Mouse (Mus musculus) cerebral cortex, adult 2 months (tissue): ENCODE data around the gene Itprip.

Experiments
- WGBS: fragments of 180-500 bp; shearing (Covaris S2); methylation state at CpG from one replicate; pipeline ENCODE4 v1.1.7; 2018; 5-methylcytosine and 5-hydroxymethylcytosine counted together

Gene Itprip

DNA sequence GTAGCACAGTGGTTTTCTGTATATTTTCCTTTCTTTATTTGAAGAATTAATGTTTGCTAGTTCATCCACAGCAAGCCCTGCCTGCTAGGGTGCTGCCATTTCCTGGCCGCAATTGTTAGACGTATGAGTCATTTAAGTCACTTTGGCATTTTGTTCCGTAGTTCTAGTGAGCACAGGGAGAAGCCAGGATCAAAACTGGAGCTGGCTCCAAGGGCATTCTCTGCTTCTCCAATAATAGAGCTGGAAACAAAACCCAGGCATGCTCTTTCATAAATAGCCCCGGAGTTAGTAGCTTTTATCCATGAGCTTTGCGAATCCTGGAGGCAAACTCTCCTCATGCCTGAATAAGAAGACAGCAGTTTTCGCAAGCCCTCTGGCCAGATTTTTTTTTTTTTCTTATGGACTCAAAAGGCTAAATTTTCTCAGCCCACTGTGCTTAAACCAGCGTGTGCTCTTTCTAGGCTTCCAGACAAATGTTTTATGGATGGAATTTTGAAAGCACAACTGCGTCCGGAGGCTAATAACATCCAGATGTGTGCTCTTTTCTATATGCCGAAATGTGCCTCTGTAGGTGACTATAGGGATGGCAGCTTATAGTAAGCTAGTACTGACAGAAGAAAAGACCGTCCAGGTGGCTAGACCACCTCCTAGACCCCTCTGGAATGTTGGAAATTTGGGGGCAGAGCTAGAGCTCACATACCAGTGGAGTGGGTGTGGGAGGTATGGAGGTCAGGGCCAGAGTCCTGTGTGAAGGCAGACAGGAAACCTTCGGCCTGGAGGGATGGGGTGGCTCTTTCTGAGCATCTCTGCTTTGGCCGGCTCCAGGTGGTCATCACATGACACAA is 64.9 kb downstream of the Itprip start:
- 8% methylated on average over 13 of the region's 13 CpGs for WGBS

DNA sequence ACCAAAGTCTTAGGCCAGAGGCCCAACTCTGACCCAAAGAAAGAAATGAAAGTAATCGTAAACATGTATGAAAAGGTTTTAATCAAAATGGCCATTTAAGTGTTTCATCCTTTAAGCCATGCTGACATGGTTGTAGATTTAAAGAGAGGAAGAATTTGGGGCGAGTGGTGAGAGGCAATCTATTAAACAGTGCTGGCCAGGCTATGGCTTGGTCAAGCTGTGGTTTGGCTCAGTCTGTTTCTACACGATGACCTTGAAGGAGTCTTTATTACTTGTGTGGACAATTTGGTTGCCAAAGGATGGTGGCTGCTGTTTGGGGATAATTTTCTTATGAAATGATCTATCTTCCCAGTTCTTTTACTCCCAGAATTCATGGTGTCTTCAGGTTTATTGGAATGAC is 66.0 kb downstream of the Itprip start:
- 95% methylated on average over 3 of the region's 3 CpGs for WGBS

DNA sequence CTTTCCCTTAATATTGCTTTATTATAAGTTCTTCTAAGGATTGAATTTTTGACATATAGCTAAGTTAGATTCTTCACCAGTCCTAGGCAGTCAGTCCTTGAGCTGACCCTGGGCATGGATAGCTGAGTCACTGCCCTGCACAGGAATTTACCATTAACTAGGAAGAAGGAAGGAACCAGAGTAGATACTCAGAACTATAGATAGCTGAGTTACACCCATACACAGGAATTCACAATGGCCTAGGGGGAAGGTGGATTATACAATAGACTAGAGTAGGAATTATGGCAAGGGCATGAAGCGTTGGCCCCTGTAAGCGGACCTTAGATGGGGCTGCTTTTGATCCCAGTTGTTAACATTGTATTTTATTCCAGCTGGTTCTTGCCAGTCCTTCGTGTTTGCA is 67.0 kb downstream of the Itprip start:
- WGBS: 92% methylated on average over 3 of the region's 3 CpGs

DNA sequence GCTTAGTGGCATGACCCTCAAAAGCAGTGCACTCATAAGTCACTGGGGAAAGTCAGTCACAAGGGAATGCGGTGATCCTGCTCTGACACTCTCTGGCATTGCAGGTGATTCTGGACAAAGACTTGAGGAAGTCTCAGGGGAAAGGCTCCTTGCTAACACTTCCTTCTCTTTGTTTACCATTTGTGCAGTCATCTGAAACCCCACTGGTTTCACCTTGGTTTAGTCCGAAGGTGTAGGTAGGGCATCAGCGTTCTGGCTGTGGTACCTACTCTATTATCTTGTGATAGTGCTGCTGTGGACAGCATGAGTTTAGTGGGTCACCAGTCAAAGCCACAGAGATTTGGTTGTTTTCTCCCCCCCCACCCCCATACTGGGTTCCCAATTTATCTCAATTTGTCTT is 69.4 kb downstream of the Itprip start:
- WGBS: 91% methylated on average over 3 of the region's 3 CpGs
